Mouse (Mus musculus) neural tube, embryonic 13.5 days (tissue): ENCODE data around the gene Fam206a. TPM values are rescaled to one million over a fixed set of nuclear protein-coding genes. Genes with fewer than 3 reads are reported as not detected.

Experiments
- ATAC-seq: fragments of 200-750 bp; cut with Nextera tagmentation; 2 replicates; pipeline ENCODE4 v1.8.0; 2017; ENCODE audit warnings: low read depth, mild to moderate bottlenecking, moderate TSS enrichment, moderate library complexity
- H3K27ac ChIP-seq: fragments of 300-500 bp; sonication (generic); replicated peaks from 2 replicates; pipeline ENCODE4 v1.5.1; 2015; ENCODE audit warnings: moderate library complexity, mild to moderate bottlenecking, inconsistent platforms
- H3K27me3 ChIP-seq: fragments of 300-500 bp; sonication (generic); 2 replicates; pipeline ENCODE4 v1.6.1; 2015; ENCODE audit warnings: mild to moderate bottlenecking, inconsistent platforms
- H3K36me3 ChIP-seq: fragments of 300-500 bp; sonication (generic); 2 replicates; pipeline ENCODE4 v1.6.1; 2015; ENCODE audit warnings: mild to moderate bottlenecking, inconsistent platforms
- H3K4me1 ChIP-seq: fragments of 300-500 bp; sonication (generic); replicated peaks from 2 replicates; pipeline ENCODE4 v1.6.1; 2015; ENCODE audit warnings: inconsistent platforms
- H3K4me2 ChIP-seq: fragments of 300-500 bp; sonication (generic); 2 replicates; pipeline ENCODE4 v1.6.1; 2015; ENCODE audit warnings: inconsistent platforms, mild to moderate bottlenecking, moderate library complexity
- H3K4me3 ChIP-seq: fragments of 300-500 bp; sonication (generic); 2 replicates; pipeline ENCODE4 v1.5.1; 2015; ENCODE audit warnings: mild to moderate bottlenecking, inconsistent platforms
- H3K9ac ChIP-seq: fragments of 300-500 bp; sonication (generic); 2 replicates; pipeline ENCODE4 v1.6.1; 2015; ENCODE audit warnings: moderate library complexity, mild to moderate bottlenecking, inconsistent platforms
- H3K9me3 ChIP-seq: fragments of 300-500 bp; sonication (generic); 2 replicates; pipeline ENCODE4 v1.6.1; 2016; ENCODE audit warnings: inconsistent platforms
- WGBS: fragments of 180-500 bp; shearing (Covaris S2); methylation state at CpG from one replicate; pipeline ENCODE4 v1.1.7; 2015; 5-methylcytosine and 5-hydroxymethylcytosine counted together
- polyA plus RNA-seq: library from polyadenylated mRNA; unstranded; fragments of >200 nt; fragmentation: Nextera tagmentation; extraction: Ambion mirVana; gene quantifications from 2 replicates; pipeline ENCODE4 v1.2.1, GENCODE M21; 2015

The Fam206a gene
- polyA plus RNA-seq, 1 experiment from 2014 or later: 14.7 TPM

GRCm38 (mm10) chr4:56847400-56847799, 45.3 kb downstream of the Fam206a start:
- Histone ChIP-seq H3K9ac (no peak overlapping the region), H3K4me1 (no peaks in the 10 kb centered on the region), H3K9me3 (no peaks in the 10 kb centered on the region), H3K27me3 (no peaks in the 10 kb centered on the region), H3K27ac (no peak overlapping the region), H3K4me2 (no peak overlapping the region), H3K4me3 (no peak overlapping the region), H3K36me3 (peaks cover 27% of the 10 kb centered on the region)
- ATAC-seq: no peak
- 86% methylated on average over 3 of the region's 3 CpGs for WGBS

- H3K4me3 ChIP-seq: no peak overlapping the region
- H3K9me3 ChIP-seq: no peaks in the 10 kb centered on the region
- no peaks in the 10 kb centered on the region for H3K4me1 ChIP-seq
- no peak for ATAC-seq
- WGBS: 87% methylated on average over 6 of the region's 6 CpGs
- no peak overlapping the region for H3K4me2 ChIP-seq
- H3K9ac ChIP-seq: no peak overlapping the region
- H3K36me3 ChIP-seq: peaks cover 27% of the 10 kb centered on the region
- H3K27me3 ChIP-seq: no peaks in the 10 kb centered on the region
- no peak overlapping the region for H3K27ac ChIP-seq
These were observed 45.9 kb downstream of the Fam206a start for GRCm38 (mm10) chr4:56848044-56848443.

- H3K4me2 ChIP-seq: no peak overlapping the region
- H3K9me3 ChIP-seq: no peaks in the 10 kb centered on the region
- no peak overlapping the region for H3K4me3 ChIP-seq
- no peak overlapping the region for H3K9ac ChIP-seq
- peaks cover 8% of the 10 kb centered on the region for H3K36me3 ChIP-seq
- no peaks in the 10 kb centered on the region; the same call in 1 of the 2 replicates for H3K4me1 ChIP-seq
- H3K27me3 ChIP-seq: no peaks in the 10 kb centered on the region
- ATAC-seq: 0 out of 2 replicates have a peak, but pooled peaks have one; percentile 29
- H3K27ac ChIP-seq: peak overlapping the region; percentile 43; the same call in 1 of the 2 replicates
- 54% methylated on average over 6 of the region's 6 CpGs for WGBS
These were observed 48.6 kb downstream of the Fam206a start for GRCm38 (mm10) chr4:56850724-56851123.

GRCm38 (mm10) chr4:56855935-56856334, 53.8 kb downstream of the Fam206a start:
- Histone ChIP-seq H3K27ac (no peak overlapping the region), H3K4me1 (peaks cover 7% of the 10 kb centered on the region; the same call in 1 of the 2 replicates), H3K4me3 (no peak overlapping the region), H3K27me3 (no peaks in the 10 kb centered on the region), H3K4me2 (no peak overlapping the region), H3K36me3 (no peaks in the 10 kb centered on the region), H3K9me3 (no peaks in the 10 kb centered on the region), H3K9ac (no peak overlapping the region)
- WGBS: 86% methylated on average over 5 of the region's 5 CpGs
- ATAC-seq: peak; percentile 37; the same call in 1 of the 2 replicates

GRCm38 (mm10) chr4:56856371-56856949, 54.3 kb downstream of the Fam206a start:
- H3K4me2 ChIP-seq: no peak overlapping the region
- WGBS: 73% methylated on average over 8 of the region's 8 CpGs
- no peaks in the 10 kb centered on the region for H3K9me3 ChIP-seq
- H3K4me1 ChIP-seq: peaks cover 7% of the 10 kb centered on the region; the same call in 1 of the 2 replicates
- H3K4me3 ChIP-seq: no peak overlapping the region
- no peak overlapping the region for H3K9ac ChIP-seq
- H3K27me3 ChIP-seq: no peaks in the 10 kb centered on the region
- H3K36me3 ChIP-seq: no peaks in the 10 kb centered on the region
- ATAC-seq: peak; percentile 50; the same call in 1 of the 2 replicates
- H3K27ac ChIP-seq: no peak overlapping the region

- WGBS: 74% methylated on average over 9 of the region's 9 CpGs
- no peaks in the 10 kb centered on the region for H3K9me3 ChIP-seq
- H3K4me3 ChIP-seq: no peak overlapping the region
- H3K27me3 ChIP-seq: no peaks in the 10 kb centered on the region
- no peak overlapping the region for H3K4me2 ChIP-seq
- peaks cover 18% of the 10 kb centered on the region for H3K4me1 ChIP-seq
- no peak for ATAC-seq
- H3K27ac ChIP-seq: no peak overlapping the region
- no peak overlapping the region for H3K9ac ChIP-seq
- H3K36me3 ChIP-seq: no peaks in the 10 kb centered on the region
These were observed 56.6 kb downstream of the Fam206a start for GRCm38 (mm10) chr4:56858733-56859132.

Other genes with a start within 250 kb of the Fam206a start
- not detected in 2 replicates for gene Gm26657, start 62.3 kb upstream of the Fam206a start, polyA plus RNA-seq
- not detected in 2 replicates for gene Actl7b, start 60.9 kb upstream of the Fam206a start, polyA plus RNA-seq
- gene Actl7a, start 58.9 kb upstream of the Fam206a start, polyA plus RNA-seq: not detected in 2 replicates
- 54.1 and 55.8 TPM in 2 replicates for gene Elp1, start within 50 bp of the Fam206a start, polyA plus RNA-seq
- gene Ctnnal1, start 62.8 kb downstream of the Fam206a start, polyA plus RNA-seq: 25.1 and 25.5 TPM in 2 replicates
- gene Tmem245, start 145.1 kb downstream of the Fam206a start, polyA plus RNA-seq: 6.4 and 7.3 TPM in 2 replicates
- gene Frrs1l, start 188.0 kb downstream of the Fam206a start, polyA plus RNA-seq: 13.8 and 15.1 TPM in 2 replicates